12 mouse cellular contexts compared by ENCODE assay signal in genomic region chr1:170056214-170056613, GRCm38 (mm10). TPM values are rescaled to one million over a fixed set of nuclear protein-coding genes. Genes with fewer than 3 reads are reported as not detected.
DNase-seq lines count a peak whose midpoint lies in the region; ATAC-seq lines count a peak whose summit lies in the region.
"Had no signal": no experiment of that assay in that cellular context is flagged by ENCODE, and none has a peak within 500 bp of the region (broad histone marks: within the 10 kb centered on the region; RNA-seq: fewer than 3 reads in every experiment).

No protein-coding gene starts in this region.

- no peaks in the 10 kb centered on the region for H3K27me3 ChIP-seq in lung, embryonic 16.5 days (ENCODE audit: control insufficient read depth, insufficient read depth, low read depth, low read length)
- no peaks in the 10 kb centered on the region for H3K27me3 ChIP-seq in hindbrain, embryonic 16.5 days (replicated peaks; ENCODE audit: control insufficient read depth, insufficient read depth, low read length)
- H3K27me3 ChIP-seq in limb, embryonic 15.5 days: no peaks in the 10 kb centered on the region
- H3K27me3 ChIP-seq: embryonic facial prominence, embryonic 13.5 days; liver, embryonic 15.5 days had no signal

- intact Hi-C loops in gastrocnemius, postnatal 14 days (cut with DNase I; ENCODE audit: low total_unique reads): no loop called here

- 64% methylated on average over 6 of the region's 6 CpGs for WGBS in lung, embryonic 16.5 days
- WGBS in hindbrain, embryonic 16.5 days: 46% methylated on average over 6 of the region's 6 CpGs
- 45% methylated on average over 6 of the region's 6 CpGs for WGBS in limb, embryonic 15.5 days

- H3K4me3 ChIP-seq in lung, embryonic 16.5 days (ENCODE audit: low read length): no peak overlapping the region
- no peak overlapping the region for H3K4me3 ChIP-seq in hindbrain, embryonic 16.5 days (ENCODE audit: low read length)
- H3K4me3 ChIP-seq in limb, embryonic 15.5 days: no peak overlapping the region
- H3K4me3 ChIP-seq: embryonic facial prominence, embryonic 13.5 days; liver, embryonic 15.5 days; myocyte had no signal

- H3K9ac ChIP-seq in lung, embryonic 16.5 days (ENCODE audit: low read length): no peak overlapping the region
- H3K9ac ChIP-seq in hindbrain, embryonic 16.5 days (ENCODE audit: low read depth, low read length): no peak overlapping the region
- no peak overlapping the region for H3K9ac ChIP-seq in limb, embryonic 15.5 days
- H3K9ac ChIP-seq: embryonic facial prominence, embryonic 13.5 days; liver, embryonic 15.5 days had no signal

- H3K27ac ChIP-seq in lung, embryonic 16.5 days (ENCODE audit: low read length): no peak overlapping the region
- no peak overlapping the region for H3K27ac ChIP-seq in hindbrain, embryonic 16.5 days (ENCODE audit: low read depth, low read length)
- peak overlapping the region; percentile 8; the same call in 1 of the 2 replicates for H3K27ac ChIP-seq in limb, embryonic 15.5 days
- H3K27ac ChIP-seq: embryonic facial prominence, embryonic 13.5 days; liver, embryonic 15.5 days had no signal

- H3K36me3 ChIP-seq in lung, embryonic 16.5 days (ENCODE audit: control insufficient read depth, insufficient read depth, low read length): no peaks in the 10 kb centered on the region
- H3K36me3 ChIP-seq in hindbrain, embryonic 16.5 days (ENCODE audit: control insufficient read depth, insufficient read depth, low read length): no peaks in the 10 kb centered on the region
- H3K36me3 ChIP-seq in limb, embryonic 15.5 days: no peaks in the 10 kb centered on the region
- H3K36me3 ChIP-seq: liver, embryonic 15.5 days had no signal

- no peak for DNase-seq in lung, postnatal 4 days
- DNase-seq in gastrocnemius, postnatal 14 days: peak; percentile 68
- DNase-seq in urinary bladder, adult 2 months (ENCODE audit: low spot score): no peak
- DNase-seq in right cerebral cortex, postnatal 10 days (ENCODE audit: low spot score in 2 of 2): no peak
- DNase-seq in left cerebral cortex, adult 11 months (ENCODE audit: low spot score): no peak
- DNase-seq: cerebellum, adult 2 months had no signal

- no peak overlapping the region for H3K4me2 ChIP-seq in lung, embryonic 16.5 days (ENCODE audit: low read depth, low read length)
- no peak overlapping the region for H3K4me2 ChIP-seq in hindbrain, embryonic 16.5 days (ENCODE audit: low read length)
- H3K4me2 ChIP-seq in limb, embryonic 15.5 days: no peak overlapping the region
- H3K4me2 ChIP-seq: embryonic facial prominence, embryonic 13.5 days; liver, embryonic 15.5 days had no signal

- 0 out of 2 replicates have a peak, but pooled peaks have one; percentile 24 for ATAC-seq in lung, embryonic 16.5 days (ENCODE audit: low read depth)
- ATAC-seq in hindbrain, embryonic 16.5 days: peak; percentile 46
- ATAC-seq in limb, embryonic 15.5 days (ENCODE audit: insufficient number of reproducible peaks, low FRiP score, low TSS enrichment, low read depth): no peak

- peaks cover 8% of the 10 kb centered on the region for H3K4me1 ChIP-seq in lung, embryonic 16.5 days (replicated peaks; ENCODE audit: control insufficient read depth, insufficient read depth, low read length)
- H3K4me1 ChIP-seq in hindbrain, embryonic 16.5 days (ENCODE audit: control insufficient read depth, insufficient read depth, low read depth, low read length): peaks cover 3% of the 10 kb centered on the region; the same call in 1 of the 2 replicates
- peaks cover 45% of the 10 kb centered on the region for H3K4me1 ChIP-seq in limb, embryonic 15.5 days

- H3K9me3 ChIP-seq in lung, embryonic 16.5 days (ENCODE audit: control insufficient read depth, low read length): no peaks in the 10 kb centered on the region
- no peaks in the 10 kb centered on the region for H3K9me3 ChIP-seq in hindbrain, embryonic 16.5 days (ENCODE audit: control insufficient read depth, low read length)
- no peaks in the 10 kb centered on the region for H3K9me3 ChIP-seq in limb, embryonic 15.5 days
- H3K9me3 ChIP-seq: embryonic facial prominence, embryonic 13.5 days; liver, embryonic 15.5 days had no signal

RNA-seq across cellular contexts. Expression of gene Ddr2, which starts 54.3 kb away (rescaled TPM):
- 38.2 and 45.0 TPM in 2 replicates for polyA plus RNA-seq in lung, embryonic 16.5 days (2015; fragmentation: Nextera tagmentation; extraction: Ambion mirVana)
- 10 to 100 TPM; 27.5 to 31.9 TPM for total RNA-seq in gastrocnemius, postnatal 14 days (2021)
- polyA plus RNA-seq in hindbrain, embryonic 16.5 days (2015; fragmentation: Nextera tagmentation; extraction: Ambion mirVana): 7.7 and 10.1 TPM in 2 replicates
- polyA plus RNA-seq in limb, embryonic 15.5 days (2015; fragmentation: Nextera tagmentation; extraction: Ambion mirVana): 87.3 and 91.8 TPM in 2 replicates
- polyA plus RNA-seq in urinary bladder, adult 2 months (2012; rRNA removed): 76.5 and 93.8 TPM in 2 replicates
